Mouse (Mus musculus): ENCODE data around the gene Pkib.

Pkib gene

DNA sequence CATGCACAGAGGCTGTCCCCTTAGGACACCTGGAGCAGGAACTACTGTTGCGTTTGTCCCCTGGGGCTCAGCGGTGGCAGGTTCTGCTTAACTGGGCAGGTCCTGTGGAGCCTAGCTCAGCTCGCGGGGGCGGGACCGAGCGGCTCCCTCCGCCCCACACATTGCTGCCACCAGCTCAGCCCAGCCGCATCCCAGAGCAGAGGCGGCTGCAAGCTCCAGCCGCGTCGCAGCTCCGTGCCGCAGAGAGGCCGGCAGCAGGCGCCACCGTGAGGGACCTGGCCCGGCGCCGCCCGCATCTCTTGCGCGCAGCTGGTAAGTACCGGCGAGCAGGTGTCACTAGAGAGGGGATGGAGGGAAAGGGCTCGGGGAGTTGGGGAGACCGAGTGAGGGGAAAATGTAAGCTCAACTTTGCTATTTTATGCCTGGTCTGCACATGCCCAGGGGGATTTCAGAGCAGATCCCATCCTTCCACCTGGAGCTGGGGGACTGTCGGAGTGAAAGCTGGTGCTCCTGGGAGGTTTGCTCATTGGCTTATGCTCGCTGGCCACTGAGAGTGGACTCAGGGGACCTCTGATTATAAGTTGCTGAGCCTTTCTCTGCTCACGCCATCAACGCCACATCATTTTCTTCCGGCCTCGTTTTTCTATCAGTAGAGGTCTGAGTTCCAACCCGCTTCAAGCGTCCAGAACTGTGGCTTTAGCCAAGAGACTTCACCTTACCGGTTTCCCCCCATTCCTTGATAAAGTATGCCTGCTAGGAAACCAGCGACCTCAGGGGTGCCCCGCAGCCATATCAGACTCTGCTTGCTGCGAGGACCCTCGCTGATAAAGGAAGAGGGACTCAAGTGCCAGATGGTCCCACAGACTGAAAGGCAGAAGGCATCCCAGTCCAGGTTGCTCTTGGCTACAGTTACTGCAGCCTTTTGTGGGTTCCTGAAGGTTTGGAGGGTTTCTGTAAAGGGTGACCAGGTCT is at the start of gene Pkib:
Pkib (plus strand) TSS at position 86 of the 972 bp plus-strand sequence.
- peak; percentile 65 for DNase-seq

DNA sequence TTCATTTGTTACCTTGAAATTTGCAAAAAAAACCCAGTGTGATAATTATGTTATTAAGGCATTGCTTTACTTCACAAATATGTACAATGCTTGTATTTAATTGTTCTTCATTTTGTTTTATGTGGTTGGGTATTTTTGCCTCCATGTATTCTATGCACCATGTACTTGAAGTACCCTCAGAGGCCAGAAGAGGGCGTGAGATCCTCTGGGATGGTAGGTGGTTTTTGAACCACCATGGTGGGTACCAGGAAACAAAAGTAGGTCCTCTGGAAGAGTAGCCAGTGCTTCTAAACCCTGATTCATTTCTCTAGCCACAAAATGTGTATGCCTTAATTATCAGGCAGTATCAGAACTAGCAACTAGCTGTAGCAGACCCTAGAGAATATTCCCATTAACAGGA is 47.9 kb upstream of the Pkib start:
- DNase-seq, result peak; percentile 29

DNA sequence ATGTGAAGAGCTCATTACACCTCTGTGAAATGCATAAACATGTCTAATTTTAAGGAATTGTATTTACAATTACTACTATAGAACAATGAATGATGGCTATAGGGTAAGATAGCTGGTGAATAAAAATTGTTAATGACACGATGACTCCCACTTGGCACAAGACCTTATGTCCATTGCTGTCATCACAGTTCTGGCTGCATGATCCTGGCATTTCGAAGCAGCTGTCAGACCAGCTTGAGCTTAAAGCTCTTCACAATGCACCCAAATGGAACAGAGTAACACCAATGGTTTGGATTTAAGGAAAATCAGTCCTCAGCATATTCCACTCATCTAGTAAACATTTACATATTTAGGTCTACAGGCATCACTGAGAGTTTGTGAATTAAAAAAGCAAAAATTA is 37.5 kb upstream of the Pkib start:
- no peak for DNase-seq

DNA sequence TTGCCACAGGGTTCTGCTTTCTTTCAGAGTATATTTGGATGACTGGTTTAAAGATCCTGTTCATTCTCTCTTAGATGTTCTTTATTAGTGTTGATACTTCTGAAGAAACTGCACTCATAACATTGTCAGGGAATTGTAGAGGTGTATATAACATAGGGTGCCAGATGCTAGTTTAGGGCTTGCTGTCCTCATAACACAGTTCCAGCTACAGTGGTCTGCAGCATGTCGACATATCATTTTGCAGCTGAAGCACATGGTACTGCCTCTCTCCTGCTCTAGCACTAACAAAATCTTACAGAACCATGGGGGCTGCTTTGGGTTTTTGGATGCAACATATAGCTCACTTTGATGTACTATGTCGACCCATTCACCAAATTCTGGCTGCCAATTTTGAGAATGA is 34.6 kb upstream of the Pkib start:
- DNase-seq, result no peak

DNA sequence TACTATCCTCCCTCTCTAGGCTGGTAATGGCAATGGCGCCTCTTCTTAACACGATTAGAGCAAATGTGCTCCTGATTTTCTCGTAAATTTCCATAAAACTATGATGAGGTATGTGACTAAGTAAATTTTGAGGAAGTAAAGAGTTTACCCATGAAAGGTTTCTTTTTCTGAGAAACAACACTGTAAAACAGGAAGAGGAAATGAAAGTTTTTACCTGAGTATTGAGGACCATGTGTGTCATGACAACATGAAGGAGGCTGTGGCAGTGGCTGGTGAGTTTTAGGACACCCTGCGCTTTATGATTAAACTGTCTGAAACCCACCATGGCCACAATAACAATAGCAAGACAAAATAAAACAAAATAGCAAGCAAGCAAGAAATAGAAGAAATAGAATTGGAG is 28.8 kb upstream of the Pkib start:
- no peak for DNase-seq

DNA sequence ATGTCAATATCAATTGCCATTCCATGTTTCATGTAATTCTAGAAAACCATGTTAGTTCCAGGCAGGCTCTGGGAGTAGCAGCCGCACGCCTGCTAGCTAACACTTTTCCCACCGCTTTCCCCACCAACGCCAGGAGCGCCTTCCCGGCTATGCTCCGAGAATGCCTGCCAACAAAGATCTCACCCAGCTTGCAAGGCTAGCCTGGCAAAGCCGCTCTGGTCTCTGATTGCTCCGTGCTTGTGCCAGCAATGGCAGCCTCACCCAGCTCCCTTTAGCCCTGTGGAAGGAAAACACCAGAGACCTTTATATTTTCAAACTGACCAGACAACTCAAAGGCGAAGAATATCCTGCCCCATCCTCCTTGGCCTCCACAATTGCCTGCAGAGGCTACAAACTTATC is 8.5 kb upstream of the Pkib start:
- no peak for DNase-seq

DNA sequence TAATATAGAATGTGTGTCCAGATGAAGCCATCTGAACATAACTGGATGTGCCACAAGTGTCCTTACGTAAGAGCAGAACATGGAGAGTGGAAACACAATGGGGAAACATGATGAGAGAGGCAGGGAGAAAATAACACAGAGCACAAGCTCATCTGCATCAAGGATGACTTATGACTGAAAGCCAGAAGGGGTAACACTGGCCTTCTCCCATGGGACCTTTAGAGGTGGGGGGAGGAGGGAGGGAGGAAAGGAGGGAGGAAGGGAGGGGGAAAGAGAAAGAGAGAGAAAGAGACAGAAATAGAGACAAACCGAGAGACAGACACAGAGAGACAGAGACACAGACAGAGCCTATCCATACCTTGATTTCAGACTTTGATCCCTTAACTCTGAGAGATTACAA is 4.0 kb upstream of the Pkib start:
- DNase-seq, result no peak

DNA sequence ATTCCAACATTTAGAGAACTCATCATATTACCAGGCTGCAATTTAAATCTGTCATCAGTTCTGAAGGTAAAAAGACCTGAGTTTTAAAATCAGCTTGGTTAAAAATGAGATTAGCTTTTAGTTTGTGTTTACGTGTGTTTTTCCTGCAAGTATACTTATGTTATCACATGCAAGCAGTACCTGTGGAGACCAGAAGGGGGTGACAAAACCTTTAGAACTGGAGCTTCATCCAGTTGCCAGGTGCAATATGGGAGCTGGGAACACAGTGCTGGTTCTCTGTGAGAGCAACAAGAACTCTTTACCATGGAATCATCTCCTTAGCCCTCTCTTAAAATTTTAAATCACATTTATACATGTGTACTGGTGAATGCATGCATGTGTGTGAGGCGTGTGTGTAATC is 1.2 kb upstream of the Pkib start:
- no peak for DNase-seq

DNA sequence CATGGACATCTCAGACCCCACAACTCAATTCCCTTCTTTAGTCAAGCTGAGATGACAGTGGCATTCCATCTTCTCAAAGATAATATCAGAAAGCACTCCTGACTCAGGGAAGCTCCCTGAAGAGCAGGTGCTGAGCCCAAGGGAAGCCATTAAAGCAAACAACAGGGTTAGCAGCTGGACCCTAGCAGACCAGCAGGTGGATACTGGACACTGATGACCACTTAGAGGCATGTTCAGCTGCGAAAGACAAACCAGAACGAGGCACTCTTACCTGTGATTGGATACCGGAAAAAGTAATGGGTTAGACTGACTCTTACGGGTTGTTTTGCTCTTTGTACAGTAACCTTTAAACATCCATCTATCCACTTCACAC is 1.1 kb downstream of the Pkib start:
- no peak for DNase-seq

DNA sequence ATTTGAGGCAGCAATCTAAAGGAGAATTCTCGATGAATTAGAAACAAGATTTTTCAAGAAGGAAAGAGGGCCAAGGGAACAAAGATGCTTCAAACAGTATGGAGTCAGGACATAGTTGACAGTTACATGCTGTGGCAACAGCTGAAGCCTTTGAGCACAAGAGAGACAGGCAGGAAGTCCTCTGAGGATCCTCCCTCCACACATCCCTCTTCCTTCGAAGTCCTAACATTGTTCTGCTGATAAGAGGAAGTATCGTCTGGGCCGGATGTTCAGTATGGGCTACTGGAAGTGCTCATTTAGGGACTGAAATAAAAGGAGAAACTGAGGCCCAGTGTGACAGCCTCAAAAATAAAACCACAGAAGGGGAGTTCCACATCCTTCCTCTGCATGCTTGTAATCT is 5.2 kb downstream of the Pkib start:
- no peak for DNase-seq

DNA sequence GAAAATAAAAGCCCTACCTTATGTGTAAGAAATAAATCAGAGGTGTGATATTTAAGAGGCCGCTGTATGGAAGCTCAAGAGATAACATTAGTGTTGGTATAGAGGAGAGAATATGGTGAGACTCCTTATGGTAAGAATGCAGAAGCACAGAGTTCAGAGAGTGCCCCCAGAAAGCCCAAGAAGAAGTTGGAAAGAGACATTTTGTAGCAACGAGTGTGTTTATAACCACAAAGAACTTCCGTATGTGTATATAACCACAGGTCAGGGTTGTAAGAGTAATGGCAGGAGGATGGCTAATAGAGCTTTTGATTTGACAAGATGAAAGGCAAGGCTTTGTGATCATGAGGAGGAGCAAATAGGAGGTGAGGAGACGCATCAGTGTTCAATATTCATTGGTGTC is 6.5 kb downstream of the Pkib start:
- no peak for DNase-seq

DNA sequence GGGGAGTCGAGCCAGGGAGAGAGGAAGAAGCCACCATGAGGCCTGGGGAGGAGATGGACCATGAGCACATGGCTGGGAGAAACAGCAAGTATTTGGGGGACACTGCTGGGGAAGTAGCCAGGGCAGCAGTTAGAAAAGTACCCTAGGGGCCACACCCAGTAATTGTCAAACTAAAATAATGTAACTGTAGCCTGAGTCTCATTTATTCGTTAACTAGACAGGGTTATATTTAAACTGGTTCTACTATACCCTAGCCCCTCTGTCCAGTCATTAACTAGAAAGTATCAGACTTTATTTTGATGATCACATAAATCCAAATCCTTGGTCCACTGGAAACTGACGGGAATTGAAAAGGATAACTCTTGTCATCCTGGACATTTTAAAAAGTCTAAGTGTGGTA is 7.8 kb downstream of the Pkib start:
- DNase-seq, result no peak

DNA sequence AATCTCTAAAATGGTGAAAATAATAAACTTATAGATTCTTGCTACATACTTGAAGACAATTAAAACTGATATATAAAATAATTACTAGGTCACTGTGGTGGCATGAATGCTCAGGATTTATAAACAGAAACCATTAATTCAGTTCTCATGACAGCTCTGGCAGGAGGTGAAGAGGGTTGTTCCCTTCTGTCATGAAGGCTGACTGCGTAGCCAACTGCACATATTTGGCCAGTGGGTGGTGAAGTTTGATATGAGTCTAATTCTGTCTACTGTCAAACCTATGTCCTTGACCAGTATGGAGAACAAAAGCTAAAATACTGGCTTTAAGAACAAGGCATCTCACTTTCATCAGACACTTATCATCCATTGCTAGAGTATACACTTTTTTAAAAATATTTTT is 21.5 kb downstream of the Pkib start:
- no peak for DNase-seq

DNA sequence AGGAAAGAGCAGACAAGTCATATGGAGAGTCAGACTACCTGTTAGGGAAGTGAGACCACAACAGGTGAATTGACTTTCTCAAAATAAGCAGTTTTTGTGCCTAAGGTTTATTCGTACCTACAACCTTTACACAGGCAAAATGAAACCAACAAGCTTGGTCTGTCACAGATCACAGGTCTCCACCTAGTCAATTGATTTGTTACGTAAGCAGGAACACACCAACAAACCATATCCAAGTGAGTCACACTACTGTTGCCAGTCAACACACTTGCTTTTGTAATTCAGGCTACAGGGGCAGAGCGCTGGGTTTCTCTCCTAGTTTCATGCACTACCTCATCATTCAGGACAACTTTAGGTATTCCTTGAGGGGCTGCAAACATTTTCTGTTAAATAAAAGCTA is 28.7 kb downstream of the Pkib start:
- DNase-seq, result no peak

DNA sequence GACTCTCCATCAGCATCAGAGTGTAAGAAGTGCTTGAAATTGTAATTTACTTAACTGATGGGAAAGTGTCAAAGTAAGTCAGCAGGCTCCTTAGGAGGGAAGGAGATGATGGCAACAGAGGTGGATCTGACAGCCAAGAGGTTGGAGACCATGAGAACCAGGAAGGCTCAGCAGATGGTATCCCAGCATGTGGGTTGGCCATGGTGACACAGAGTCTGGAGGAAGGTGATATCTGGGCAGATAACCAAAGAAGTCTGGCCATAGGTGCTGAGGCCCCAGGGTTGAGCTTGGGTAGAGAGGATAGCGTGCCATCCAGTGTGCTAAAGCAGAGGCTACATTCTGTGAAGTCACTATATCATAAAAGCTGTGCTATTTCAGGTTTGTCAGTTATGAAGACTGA is 32.0 kb downstream of the Pkib start:
- no peak for DNase-seq

DNA sequence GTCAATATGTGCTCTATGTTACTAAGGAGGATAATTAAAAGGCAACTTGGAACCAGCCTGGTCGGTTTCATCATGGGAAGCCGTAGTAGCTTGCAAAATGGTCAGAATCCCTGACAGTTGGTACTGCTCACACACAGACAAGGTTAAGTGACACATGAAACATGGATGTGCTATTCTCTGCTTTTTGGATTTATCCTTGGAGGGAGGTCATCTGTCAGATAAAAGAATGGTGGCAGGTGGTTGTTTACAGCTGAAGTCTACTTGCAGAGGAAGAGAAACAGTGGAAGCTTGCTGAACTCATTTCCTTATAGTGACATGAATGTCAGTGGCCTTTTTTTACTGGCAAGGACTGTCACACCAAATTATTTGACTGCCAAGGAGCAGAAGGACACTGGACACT is 32.5 kb downstream of the Pkib start:
- DNase-seq, result no peak

DNA sequence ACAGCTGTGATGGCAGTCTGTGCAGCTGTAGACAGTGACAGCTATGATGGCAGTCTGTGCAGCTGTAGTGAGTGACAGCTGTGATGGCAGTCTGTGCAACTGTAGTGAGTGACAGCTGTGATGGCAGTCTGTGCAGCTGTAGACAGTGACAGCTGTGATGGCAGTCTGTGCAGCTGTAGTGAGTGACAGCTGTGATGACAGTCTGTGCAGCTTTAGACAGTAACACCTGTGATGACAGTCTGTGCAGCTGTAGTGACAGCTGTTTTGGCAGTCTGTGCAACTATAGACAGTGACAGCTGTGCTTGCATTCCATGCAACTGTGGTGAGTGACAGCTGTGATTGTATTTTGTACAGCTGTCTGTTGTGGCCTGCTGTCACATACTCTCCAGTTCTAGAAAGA is 44.0 kb downstream of the Pkib start:
- DNase-seq, result no peak

DNA sequence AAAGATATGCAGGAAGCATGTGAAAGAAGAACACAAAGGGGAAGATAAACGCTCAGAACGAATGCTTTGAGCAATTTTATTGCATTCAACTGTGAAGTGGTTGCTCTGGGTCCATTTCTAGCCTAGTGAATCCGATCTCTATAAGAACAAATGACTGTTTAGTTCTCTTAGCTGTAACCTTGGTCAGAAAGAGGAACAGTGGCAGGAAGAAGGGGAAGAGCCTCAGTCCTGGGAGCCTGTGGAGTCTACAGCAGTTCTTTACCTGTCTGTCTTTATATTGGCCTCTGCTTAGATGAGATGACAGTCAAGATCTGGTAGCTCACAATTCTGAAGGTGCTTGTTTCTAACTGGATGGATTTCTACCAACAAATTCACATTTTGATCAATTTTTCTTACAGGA is 56.2 kb downstream of the Pkib start:
- no peak for DNase-seq

DNA sequence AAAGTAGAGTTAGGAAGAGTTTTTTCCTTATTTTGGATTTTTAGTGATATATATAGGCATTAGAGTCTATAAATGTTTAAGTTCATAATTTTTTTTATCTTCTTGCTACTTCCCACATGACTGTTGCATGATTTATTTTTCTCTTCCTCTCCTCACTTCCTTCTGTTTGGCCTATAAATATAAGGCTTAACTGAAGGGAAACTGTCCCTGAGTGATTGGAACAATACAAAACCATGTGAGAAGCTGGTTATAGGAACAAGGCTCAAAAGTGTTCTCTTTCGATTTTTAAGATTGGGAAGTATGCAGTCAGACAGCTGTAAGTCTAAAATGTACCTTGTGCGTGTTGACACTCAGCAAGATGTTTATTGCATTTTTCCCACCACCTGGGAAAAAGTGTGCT is 58.4 kb downstream of the Pkib start:
- DNase-seq, result no peak

DNA sequence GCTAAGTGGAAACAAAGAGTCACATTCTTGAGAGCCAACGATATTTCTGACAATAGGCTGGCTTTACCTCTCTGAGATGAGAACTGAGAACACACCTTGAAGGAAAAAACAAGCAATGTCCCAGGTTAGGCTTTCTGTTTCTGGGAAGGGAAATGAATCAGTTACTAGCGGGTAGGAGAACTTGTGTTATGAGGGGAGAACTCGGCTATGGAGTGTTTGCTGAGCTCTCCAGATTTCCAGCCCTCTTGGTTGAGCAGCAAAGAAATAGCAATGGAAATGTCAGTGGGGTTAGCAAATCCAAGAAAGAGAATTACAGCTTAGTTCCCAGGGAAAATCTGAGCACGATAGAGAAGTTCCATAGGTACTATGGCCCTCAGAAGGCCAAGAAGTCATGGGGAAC is 70.5 kb downstream of the Pkib start:
- no peak for DNase-seq

DNA sequence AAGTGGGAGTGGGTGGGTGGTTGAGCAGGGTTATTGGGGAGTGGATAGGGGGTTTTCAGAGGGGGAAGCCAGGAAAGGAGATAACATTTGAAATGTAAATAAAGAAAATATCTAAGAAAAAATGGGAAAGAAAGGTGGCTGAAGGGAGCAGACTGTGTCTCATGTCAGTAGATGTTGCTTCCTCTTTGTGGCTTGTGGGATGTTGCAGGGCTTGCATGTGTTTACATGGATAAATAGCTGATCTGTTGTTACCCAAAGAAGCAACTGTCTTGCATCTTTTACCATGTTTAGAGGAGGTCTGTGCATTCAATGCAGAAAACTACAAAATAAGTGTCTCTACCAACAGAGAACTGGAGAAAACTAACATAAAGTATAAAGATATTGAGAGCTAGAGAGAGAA is 89.3 kb downstream of the Pkib start:
- DNase-seq, result no peak

DNA sequence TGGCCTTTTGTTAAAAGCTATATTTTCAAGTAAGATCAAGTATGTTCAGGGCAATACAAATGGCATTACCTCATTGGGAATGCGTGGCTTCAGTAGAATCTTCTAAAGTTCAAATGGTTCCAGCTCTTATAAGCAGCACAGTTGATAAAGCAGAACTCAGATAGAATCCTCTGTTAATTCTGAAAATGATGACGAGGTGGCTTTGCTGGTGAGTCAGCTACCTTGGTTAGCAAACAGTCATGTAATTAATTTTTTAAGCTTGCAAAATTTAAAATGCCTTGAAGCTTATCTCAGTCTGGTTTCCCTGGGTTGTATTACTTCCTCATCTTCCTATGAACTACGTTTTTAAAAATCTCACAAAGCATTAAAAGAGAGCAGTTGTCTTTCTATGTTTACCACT is 90.6 kb downstream of the Pkib start:
- DNase-seq, result no peak

DNA sequence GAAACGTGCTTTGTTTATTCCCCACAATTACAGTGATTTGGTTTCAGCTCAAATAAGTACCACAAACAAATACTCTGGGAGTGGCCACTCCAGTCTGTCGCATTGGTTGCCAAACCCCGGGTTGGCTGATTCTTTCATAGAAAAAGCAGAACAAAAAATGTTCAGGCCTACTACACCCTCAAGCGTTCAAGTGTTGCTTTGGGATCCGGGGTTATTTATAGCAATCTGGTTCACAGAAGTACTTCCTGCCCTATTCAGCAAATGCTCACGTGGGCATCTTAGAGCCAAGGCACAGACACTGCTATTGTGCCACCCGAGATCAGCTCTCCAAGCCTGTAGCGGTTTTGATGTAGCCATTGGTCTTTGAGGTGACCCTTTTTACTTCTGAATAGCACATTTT is 95.9 kb downstream of the Pkib start:
- peak; percentile 15 for DNase-seq

DNA sequence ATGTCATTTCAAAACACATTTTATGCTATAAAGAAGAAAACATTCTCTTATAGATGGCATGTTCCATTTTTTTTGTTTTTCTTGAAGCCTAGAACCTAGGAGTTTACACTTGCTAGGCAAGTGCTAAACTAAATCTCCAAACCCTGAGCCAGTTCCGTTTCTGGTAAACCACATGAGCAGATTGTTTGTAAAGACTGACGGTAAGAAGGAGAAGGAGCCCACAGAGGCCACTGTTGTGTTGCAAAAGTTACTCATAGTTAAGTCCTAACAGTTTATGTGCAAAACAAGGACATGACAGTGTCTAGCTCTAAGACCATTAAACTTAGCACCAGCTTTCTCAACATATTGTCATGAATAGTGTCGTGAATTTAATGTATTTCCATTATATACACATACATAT is 99.9 kb downstream of the Pkib start:
- DNase-seq, result no peak

DNA sequence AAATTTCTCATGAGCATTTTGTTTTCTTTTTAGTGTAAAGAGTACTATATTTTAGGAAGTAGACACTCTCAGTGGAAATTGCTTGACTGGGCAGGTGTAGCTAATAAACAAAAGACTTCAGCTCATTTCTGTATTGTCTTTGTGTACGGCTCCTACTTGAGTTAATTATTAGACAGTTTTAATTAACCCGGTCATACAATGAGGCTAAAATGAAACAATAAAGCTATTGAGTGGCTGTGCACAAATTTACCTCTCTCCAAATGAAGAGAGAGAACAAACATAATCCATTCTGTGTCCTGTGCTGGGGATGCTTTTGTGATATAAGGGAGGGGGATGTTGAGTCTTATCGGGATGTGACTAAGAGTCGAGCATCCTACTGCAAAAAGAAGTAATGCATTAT is 109.0 kb downstream of the Pkib start:
- DNase-seq, result no peak
